Mouse (Mus musculus): ENCODE measurements around the gene Grin2b.

Gene Grin2b

GRCm38 (mm10) chr6:136100241-136100640 lies 73.1 kb downstream of the Grin2b start:
- DNase-seq (ENCODE audit: low spot score): no peak

- DNase-seq (ENCODE audit: low spot score): no peak
Measured at GRCm38 (mm10) chr6:136096269-136096668, 77.0 kb downstream of the Grin2b start.

GRCm38 (mm10) chr6:136079991-136080734 lies 93.1 kb downstream of the Grin2b start:
- DNase-seq (ENCODE audit: low spot score): no peak

GRCm38 (mm10) chr6:136072326-136073054 lies 100.8 kb downstream of the Grin2b start:
- DNase-seq (ENCODE audit: low spot score): no peak

DNA sequence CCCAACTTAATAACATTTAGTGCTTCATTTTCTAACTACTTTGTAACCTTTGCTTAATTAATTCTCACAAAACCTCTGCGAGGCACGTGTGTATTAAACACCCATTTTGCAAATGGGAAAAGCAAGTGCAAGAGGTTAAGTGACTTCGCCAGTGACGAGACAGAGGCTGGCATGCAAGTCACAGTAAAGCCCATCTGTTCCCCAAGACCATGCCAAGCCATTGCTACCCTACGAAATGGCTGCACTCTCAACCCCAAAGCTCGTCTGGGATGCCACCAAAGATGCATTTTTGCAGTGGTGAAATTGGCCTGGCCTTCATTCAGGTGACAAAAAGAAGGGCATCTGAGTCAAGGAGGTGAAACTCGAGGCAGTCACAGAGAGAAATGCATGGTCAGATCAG lies 103.2 kb downstream of the Grin2b start:
- DNase-seq (ENCODE audit: low spot score): no peak

GRCm38 (mm10) chr6:136053346-136053745 lies 120.0 kb downstream of the Grin2b start:
- DNase-seq (ENCODE audit: low spot score): no peak

- no peak for DNase-seq (ENCODE audit: low spot score)
Measured at GRCm38 (mm10) chr6:136050346-136050745, 123.0 kb downstream of the Grin2b start.

DNA sequence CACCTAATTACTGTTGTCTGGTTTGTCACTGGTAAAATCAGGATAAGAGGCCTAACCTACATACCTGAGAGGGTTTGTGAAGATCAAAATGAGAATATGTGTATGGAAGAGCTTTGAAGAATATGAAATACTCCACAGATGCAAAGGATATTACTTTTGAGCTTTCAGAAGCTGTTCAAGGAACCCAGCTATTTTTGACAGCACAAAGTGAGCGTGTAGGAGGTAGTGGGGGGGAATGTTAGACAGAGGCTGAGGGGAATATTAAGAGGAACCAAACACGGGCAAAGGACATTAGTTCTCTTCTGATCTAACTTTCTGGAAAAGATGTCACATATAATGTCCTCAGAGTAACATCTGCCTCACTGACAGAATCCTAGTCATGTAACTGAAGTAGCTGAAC lies 125.2 kb downstream of the Grin2b start:
- no peak for DNase-seq (ENCODE audit: low spot score)

- no peak for DNase-seq (ENCODE audit: low spot score)
Measured at GRCm38 (mm10) chr6:136046091-136046490, 127.2 kb downstream of the Grin2b start.

- DNase-seq (ENCODE audit: low spot score): no peak
Measured at GRCm38 (mm10) chr6:136044461-136044860, 128.8 kb downstream of the Grin2b start.

DNA sequence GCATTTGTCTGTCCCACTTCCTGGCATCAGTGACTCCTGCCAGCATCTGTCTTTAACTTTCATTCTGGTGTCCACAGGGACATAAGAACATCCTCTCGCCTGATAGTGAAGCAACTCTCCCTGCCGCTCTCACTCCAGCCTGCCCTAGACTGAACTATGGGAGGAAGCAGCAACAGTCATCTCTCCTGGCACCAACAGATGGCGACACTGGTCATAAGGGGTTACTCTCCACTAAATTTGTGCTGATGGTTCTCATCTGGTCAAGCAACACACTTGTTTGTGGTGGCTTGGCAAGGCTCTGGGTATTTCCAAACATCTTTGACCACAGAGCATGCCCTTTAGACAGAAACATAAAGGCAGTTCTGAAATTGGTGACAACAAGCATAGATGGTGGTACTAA lies 130.9 kb downstream of the Grin2b start:
- DNase-seq (ENCODE audit: low spot score): no peak

GRCm38 (mm10) chr6:136041821-136042220 lies 131.5 kb downstream of the Grin2b start:
- DNase-seq (ENCODE audit: low spot score): no peak

DNA sequence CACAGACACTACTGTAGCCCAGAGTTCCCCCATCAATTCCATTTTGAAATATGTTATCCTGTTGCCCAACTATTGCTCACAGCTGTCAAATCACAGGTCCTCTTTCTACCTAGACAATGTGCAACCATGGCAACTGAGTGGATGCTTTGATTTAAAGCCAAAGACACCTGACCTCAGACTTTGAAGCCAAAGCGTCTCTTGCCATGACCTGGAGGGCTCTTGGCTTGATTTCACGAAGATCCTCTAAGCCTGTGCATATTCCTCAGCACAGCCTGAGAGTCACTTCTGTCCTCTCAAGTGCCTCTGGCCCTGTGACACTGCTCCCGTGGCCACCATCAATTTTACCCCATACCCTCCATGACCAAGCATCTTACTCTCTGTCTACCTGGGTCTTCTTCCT lies 132.4 kb downstream of the Grin2b start:
- no peak for DNase-seq (ENCODE audit: low spot score)

GRCm38 (mm10) chr6:136029235-136029939 lies 143.9 kb downstream of the Grin2b start:
- no peak for DNase-seq (ENCODE audit: low spot score)

DNA sequence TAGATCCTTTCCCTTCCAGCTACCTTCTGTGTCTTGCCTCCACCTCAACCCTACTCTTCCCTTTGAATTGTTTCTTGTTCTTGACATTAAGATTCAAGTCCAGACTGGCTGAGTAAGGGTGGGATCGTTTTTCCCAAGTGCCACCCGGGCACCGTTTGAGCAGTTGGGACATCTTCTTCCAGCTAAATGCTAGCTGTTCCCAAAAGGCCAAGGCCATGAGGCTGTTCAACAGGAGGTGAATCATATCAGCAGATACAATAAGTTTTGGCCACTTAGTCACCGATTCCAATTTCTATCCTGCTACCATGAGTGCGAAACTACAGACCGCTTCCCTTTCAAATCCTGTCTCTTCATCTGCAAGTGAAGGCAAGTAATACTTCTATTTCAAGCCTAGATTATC lies 146.4 kb downstream of the Grin2b start:
- DNase-seq (ENCODE audit: low spot score): no peak

GRCm38 (mm10) chr6:136025801-136026200 lies 147.5 kb downstream of the Grin2b start:
- DNase-seq (ENCODE audit: low spot score): no peak

GRCm38 (mm10) chr6:136020460-136020859 lies 152.9 kb downstream of the Grin2b start:
- DNase-seq (ENCODE audit: low spot score): no peak

DNA sequence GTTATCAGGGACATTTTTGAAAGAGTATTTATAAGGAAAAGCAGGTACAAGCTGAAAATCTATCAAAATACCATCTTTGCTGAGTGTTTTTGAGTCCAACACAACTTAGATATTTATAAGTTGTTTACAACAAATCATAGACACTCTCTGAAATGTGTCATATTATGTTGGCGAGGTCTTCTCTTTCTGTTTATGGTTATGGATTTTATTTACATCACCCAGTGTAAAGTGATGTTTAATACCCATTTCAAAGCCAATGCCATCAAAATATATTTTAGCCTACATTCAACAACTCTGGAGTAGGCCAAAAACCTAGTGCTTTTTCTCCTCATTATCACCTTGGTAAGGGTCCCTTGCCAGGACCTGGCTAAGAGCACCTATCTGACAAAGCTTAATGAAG lies 154.3 kb downstream of the Grin2b start:
- no peak for DNase-seq (ENCODE audit: low spot score)

DNA sequence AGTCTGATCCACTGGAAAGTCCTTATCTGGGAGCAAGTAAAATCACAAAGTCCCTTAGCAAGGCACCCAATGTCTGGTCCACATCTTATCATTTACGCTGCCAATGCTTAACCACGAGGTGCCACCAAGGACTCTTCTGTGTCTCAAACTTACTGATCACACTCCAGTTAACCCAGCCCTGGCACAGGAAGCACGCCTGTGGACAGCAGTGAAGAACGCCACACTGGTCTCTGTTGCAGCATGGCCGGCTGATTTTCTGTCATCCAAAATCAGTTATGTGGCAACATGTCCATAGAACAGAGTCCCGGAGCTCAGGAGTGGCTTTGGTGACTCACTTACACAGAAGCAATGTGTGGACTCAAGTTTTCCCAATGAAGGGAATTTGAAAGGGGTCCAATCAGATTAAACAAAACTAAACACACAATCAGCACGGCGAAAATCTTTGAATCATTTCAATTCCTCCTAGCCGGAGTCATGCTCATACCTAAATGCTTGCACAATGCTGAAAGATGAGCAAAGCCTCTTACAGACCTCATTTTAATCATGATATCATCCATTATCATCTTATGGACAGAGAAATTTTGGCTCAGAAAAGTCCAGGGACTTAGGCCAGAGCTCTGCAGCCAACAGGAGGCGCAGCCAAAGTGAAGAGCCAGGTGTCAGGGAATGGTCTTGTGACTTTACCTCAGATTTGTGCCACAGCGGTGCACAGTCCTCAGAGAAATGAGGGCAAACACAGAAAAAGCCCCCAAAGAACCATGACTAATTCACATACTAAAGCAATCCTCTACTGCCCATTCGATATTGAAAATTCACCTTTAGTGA lies 159.5 kb downstream of the Grin2b start:
- no peak for DNase-seq (ENCODE audit: low spot score)

GRCm38 (mm10) chr6:136011533-136011932 lies 161.8 kb downstream of the Grin2b start:
- DNase-seq (ENCODE audit: low spot score): no peak

DNA sequence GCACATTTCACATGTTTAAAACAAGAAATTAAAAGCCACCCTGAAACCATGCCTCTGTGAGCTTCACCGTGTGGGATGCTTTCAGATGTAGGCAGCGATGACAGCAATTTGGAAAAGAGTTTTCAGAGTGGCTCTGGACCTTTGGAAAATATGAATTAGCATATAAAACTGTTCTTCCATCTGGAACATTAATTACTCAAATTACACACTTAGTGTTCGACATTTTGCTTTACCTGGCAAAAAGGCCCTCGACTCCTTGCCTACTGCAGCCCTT lies 162.3 kb downstream of the Grin2b start:
- no peak for DNase-seq (ENCODE audit: low spot score)

GRCm38 (mm10) chr6:136010290-136011037 lies 162.8 kb downstream of the Grin2b start:
- no peak for DNase-seq (ENCODE audit: low spot score)

Data from lung, postnatal 25 days (tissue).